Mouse (Mus musculus): ENCODE measurements around the gene Zfhx3. TPM values are rescaled to one million over a fixed set of nuclear protein-coding genes. Genes with fewer than 3 reads are reported as not detected.

The Zfhx3 gene
- polyA plus RNA-seq, 2 experiments, result 14.4 to 26.1 TPM

DNA sequence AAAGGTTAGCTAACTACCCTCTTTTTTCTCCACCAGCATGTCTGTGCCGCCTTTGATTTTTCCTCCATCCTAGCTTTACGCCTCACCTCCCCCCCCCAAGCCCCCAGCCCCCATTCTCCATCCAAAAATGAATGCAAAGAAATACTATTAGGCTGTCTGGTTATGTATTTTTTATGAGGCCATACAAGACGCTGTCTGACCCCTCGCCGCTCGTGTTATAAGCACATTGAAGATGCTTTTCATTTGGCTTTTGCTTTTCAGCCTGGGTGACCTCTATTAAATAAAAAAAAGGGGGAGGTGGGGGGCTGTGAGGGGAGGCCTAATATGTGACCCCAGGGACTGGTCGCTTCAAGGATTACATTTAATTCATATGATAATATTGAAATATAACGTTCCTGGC is 2.3 kb upstream of the Zfhx3 start:
- Histone ChIP-seq H3K9me3 (ENCODE audit: control insufficient read depth, low read length) (no peaks in the 10 kb centered on the region), H3K27me3 (ENCODE audit: control insufficient read depth, insufficient read depth, low read length) (peaks cover 13% of the 10 kb centered on the region; the same call in 1 of the 2 replicates), H3K4me3 (replicated peaks; ENCODE audit: low read length) (no peak overlapping the region), H3K36me3 (ENCODE audit: control insufficient read depth, insufficient read depth, low read length) (no peaks in the 10 kb centered on the region), H3K4me1 (ENCODE audit: control insufficient read depth, insufficient read depth, low read length) (peaks cover 5% of the 10 kb centered on the region; the same call in 1 of the 2 replicates), H3K9ac (ENCODE audit: low read depth, low read length, severe bottlenecking) (no peak overlapping the region), H3K27ac (replicated peaks; ENCODE audit: low read depth, low read length) (no peak overlapping the region), H3K4me2 (replicated peaks; ENCODE audit: low read depth, low read length, severe bottlenecking) (no peak overlapping the region)
- no peak for DNase-seq (ENCODE audit: low spot score)
- ATAC-seq (ENCODE audit: low FRiP score, low read depth), result no peak
- no peak for TF ChIP-seq POLR2A (IDR thresholded peaks at IDR 0.05; ENCODE audit: borderline replicate concordance, extremely low read depth, insufficient read depth, insufficient read length)
- WGBS, result 48% methylated on average over 8 of the region's 8 CpGs

GRCm38 (mm10) chr8:107942752-107943510 is 487 bp downstream of the Zfhx3 start:
- H3K4me1 ChIP-seq (ENCODE audit: control insufficient read depth, insufficient read depth, low read length), result peaks cover 12% of the 10 kb centered on the region

GRCm38 (mm10) chr8:107943550-107944348 is 1.3 kb downstream of the Zfhx3 start:
- ATAC-seq (ENCODE audit: low FRiP score, low read depth) (no peak), DNase-seq (ENCODE audit: low spot score) (no peak)
- Histone ChIP-seq H3K9me3 (ENCODE audit: control insufficient read depth, low read length) (no peaks in the 10 kb centered on the region), H3K4me2 (replicated peaks; ENCODE audit: low read depth, low read length, severe bottlenecking) (peak overlapping the region; percentile 53), H3K4me3 (replicated peaks; ENCODE audit: low read length) (peak overlapping the region; percentile 32; the same call in 1 of the 2 replicates), H3K27me3 (ENCODE audit: control insufficient read depth, insufficient read depth, low read length) (peaks cover 16% of the 10 kb centered on the region; the same call in 1 of the 2 replicates), H3K36me3 (ENCODE audit: control insufficient read depth, insufficient read depth, low read length) (no peaks in the 10 kb centered on the region), H3K9ac (ENCODE audit: low read depth, low read length, severe bottlenecking) (peak overlapping the region; percentile 57; the same call in 1 of the 2 replicates), H3K4me1 (ENCODE audit: control insufficient read depth, insufficient read depth, low read length) (peaks cover 19% of the 10 kb centered on the region), H3K27ac (replicated peaks; ENCODE audit: low read depth, low read length) (peak overlapping the region; percentile 80)
- 10% methylated on average over 10 of the region's 10 CpGs for WGBS
- TF ChIP-seq POLR2A (IDR thresholded peaks at IDR 0.05; ENCODE audit: borderline replicate concordance, extremely low read depth, insufficient read depth, insufficient read length), result no peak

More at GRCm38 (mm10) chr8:107942752-107943510, 487 bp downstream of the Zfhx3 start:
- TF ChIP-seq POLR2A (IDR thresholded peaks at IDR 0.05; ENCODE audit: borderline replicate concordance, extremely low read depth, insufficient read depth, insufficient read length), result no peak
- Histone ChIP-seq H3K27me3 (ENCODE audit: control insufficient read depth, insufficient read depth, low read length) (peaks cover 16% of the 10 kb centered on the region; the same call in 1 of the 2 replicates), H3K9ac (ENCODE audit: low read depth, low read length, severe bottlenecking) (peak overlapping the region; percentile 57), H3K4me3 (replicated peaks; ENCODE audit: low read length) (peak overlapping the region; percentile 32), H3K27ac (replicated peaks; ENCODE audit: low read depth, low read length) (peak overlapping the region; percentile 67), H3K4me2 (replicated peaks; ENCODE audit: low read depth, low read length, severe bottlenecking) (peak overlapping the region; percentile 53), H3K9me3 (ENCODE audit: control insufficient read depth, low read length) (no peaks in the 10 kb centered on the region), H3K36me3 (ENCODE audit: control insufficient read depth, insufficient read depth, low read length) (no peaks in the 10 kb centered on the region)
- DNase-seq (ENCODE audit: low spot score) (no peak), ATAC-seq (ENCODE audit: low FRiP score, low read depth) (0 out of 2 replicates have a peak, but pooled peaks have one; percentile 53)
- under 1% methylated on average over 17 of the region's 17 CpGs for WGBS

- H3K27ac ChIP-seq (replicated peaks; ENCODE audit: low read depth, low read length), result peak overlapping the region; percentile 80
- DNase-seq (ENCODE audit: low spot score), result no peak
- H3K9me3 ChIP-seq (ENCODE audit: control insufficient read depth, low read length), result no peaks in the 10 kb centered on the region
- peak overlapping the region; percentile 46 for H3K9ac ChIP-seq (ENCODE audit: low read depth, low read length, severe bottlenecking)
- peak overlapping the region; percentile 53 for H3K4me2 ChIP-seq (replicated peaks; ENCODE audit: low read depth, low read length, severe bottlenecking)
- TF ChIP-seq POLR2A (IDR thresholded peaks at IDR 0.05; ENCODE audit: borderline replicate concordance, extremely low read depth, insufficient read depth, insufficient read length), result no peak
- peaks cover 28% of the 10 kb centered on the region for H3K4me1 ChIP-seq (ENCODE audit: control insufficient read depth, insufficient read depth, low read length)
- WGBS, result 12% methylated on average over 31 of the region's 31 CpGs
- peak overlapping the region; percentile 29 for H3K4me3 ChIP-seq (replicated peaks; ENCODE audit: low read length)
- ATAC-seq (ENCODE audit: low FRiP score, low read depth), result no peak
- peaks cover 16% of the 10 kb centered on the region; the same call in 1 of the 2 replicates for H3K27me3 ChIP-seq (ENCODE audit: control insufficient read depth, insufficient read depth, low read length)
- H3K36me3 ChIP-seq (ENCODE audit: control insufficient read depth, insufficient read depth, low read length), result no peaks in the 10 kb centered on the region
Measured at GRCm38 (mm10) chr8:107944676-107945600, 2.5 kb downstream of the Zfhx3 start.
